Mouse (Mus musculus) spleen, adult 10 weeks (tissue): ENCODE measurements around the gene Gm5796. TPM values are rescaled to one million over a fixed set of nuclear protein-coding genes. Genes with fewer than 3 reads are reported as not detected.

Source experiments
- polyA plus RNA-seq: library from polyadenylated mRNA; stranded (reverse); fragments of 350-450 nt; fragmentation: Illumina TruSeq; extraction: RNeasy Lipid Tissue Mini Kit (QIAGEN cat#74804); gene quantifications from one replicate; pipeline ENCODE4 v1.2.3, GENCODE M21; 2015; ENCODE audit warnings: low replicate concordance; ENCODE audit not compliant: insufficient read depth

Gm5796 gene
- polyA plus RNA-seq, result not detected

DNA sequence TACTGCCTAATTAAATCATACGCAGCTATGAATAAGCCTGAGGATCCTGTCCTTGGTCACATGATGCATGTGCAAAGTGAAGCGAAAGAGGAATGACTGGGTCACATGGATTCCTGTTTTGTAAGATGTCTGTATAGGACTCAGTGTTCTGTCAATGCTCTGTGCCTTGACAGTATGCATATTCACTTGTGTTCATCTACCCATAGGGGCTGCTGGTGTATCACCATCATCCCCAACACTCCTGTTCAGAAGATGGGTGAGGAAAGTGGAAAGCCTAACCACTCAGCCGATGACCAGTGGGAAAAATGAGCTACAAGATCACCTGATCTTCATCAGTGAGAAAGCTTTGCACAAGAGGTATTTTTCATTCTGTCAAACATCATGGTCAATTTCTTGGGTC lies at the start of gene Gm5796:
Gene Gm5796, plus strand, starts transcription at position 301 of the 400 bp plus-strand sequence.

DNA sequence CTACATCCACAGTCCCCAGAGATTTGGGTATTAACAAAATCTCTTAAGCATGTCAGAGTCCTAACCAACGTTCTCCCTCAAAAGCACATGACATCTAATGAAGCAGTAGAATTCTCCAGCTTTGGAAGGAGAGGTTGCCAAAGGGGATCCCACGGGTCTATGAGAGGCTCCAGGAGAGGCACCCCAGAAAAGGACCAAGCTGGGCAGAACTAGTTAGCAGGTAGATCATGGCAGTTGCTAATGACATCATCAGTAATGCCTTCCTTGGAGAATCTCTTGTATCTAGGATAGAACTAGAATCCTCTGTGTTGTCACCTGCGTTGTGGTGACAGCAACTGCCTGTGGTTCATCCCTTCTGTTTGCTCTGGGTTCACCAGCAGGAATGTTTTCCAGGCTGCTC lies 25.6 kb upstream of the Gm5796 start, which contains the start of gene Gm3099:
Gene Gm3099, plus strand, starts transcription at position 301 of the 400 bp plus-strand sequence.

DNA sequence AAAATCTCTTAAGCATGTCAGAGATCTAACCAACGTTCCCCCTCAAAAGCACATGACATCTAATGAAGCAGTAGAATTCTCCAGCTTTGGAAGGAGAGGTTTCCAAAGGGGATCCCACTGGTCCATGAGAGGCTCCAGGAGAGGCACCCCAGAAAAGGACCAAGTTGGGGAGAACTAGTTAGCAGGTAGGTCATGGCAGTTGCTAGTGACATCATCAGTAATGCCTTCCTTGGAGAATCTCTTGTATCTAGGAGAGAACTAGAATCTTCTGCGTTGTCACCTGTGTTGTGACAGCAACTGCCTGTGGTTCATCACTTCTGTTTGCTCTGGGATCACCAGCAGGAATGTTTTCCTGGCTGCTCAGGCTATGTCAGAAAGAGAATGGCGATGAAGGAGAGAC lies 60.1 kb downstream of the Gm5796 start, which contains the start of gene Gm3115:
Gene Gm3115, plus strand, starts transcription at position 301 of the 400 bp plus-strand sequence.

Other genes with a start within 250 kb of the Gm5796 start
- gene Gm3002, start 213.9 kb upstream of the Gm5796 start, polyA plus RNA-seq, result 0.18 TPM
- gene Gm3033, start 177.7 kb upstream of the Gm5796 start, polyA plus RNA-seq, result not detected
- not detected for gene Gm2916, start 139.8 kb upstream of the Gm5796 start, polyA plus RNA-seq
- gene Gm3029, start 92.2 kb upstream of the Gm5796 start, polyA plus RNA-seq, result not detected
- not detected for gene Gm3095, start 60.4 kb upstream of the Gm5796 start, polyA plus RNA-seq
- not detected for gene Gm3099, start 25.5 kb upstream of the Gm5796 start, polyA plus RNA-seq
- not detected for gene Gm3115, start 60.2 kb downstream of the Gm5796 start, polyA plus RNA-seq
- gene Gm8108, start 86.6 kb downstream of the Gm5796 start, polyA plus RNA-seq, result 0.58 TPM
- not detected for gene Gm3127, start 141.1 kb downstream of the Gm5796 start, polyA plus RNA-seq
- not detected for gene Gm2974, start 158.6 kb downstream of the Gm5796 start, polyA plus RNA-seq
- gene Gm3138, start 225.7 kb downstream of the Gm5796 start, polyA plus RNA-seq, result not detected